In the genomic region with DNA sequence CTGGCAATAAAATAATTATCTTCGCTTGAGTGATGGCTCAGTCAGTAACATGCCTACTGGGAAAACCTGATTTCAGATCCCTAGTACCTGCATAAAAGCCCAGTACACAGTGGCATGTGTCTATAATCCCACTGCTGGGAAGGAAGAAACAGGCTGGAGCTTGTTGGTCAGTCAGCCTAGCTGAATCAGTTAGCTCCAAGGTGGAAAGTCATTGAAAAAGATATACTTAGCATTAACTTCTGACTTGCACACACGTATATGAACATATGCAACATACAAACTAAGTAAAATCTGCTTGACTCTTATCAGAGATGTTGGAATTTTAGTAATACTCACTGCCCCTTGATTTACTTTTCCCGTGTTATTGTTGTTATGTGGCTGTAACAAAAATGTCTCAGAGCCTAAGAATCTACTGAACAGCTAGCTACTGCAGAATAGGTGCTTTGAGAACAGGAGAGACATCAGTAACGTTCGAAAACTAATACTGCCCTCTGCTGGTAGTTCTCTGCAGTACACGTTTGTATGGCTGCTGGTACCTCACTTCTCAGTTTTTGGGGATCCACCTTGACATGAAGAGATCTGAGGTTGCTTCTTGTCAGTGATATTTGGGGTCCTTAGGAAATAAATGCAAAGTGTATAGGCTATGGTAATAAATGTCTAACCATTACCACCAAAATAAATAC, we compare ENCODE assay signal across 8 mouse cellular contexts. TPM values are rescaled to one million over a fixed set of nuclear protein-coding genes. Genes with fewer than 3 reads are reported as not detected.
DNase-seq lines count a peak whose midpoint lies in the region; ATAC-seq and TF ChIP-seq lines count a peak whose summit lies in the region.

No protein-coding gene starts in this region.

- H3K9ac ChIP-seq in forebrain, embryonic 11.5 days (ENCODE audit: low read length), result no peak overlapping the region
- no peak overlapping the region for H3K9ac ChIP-seq in midbrain, embryonic 15.5 days

- 32% methylated on average over 6 of the region's 6 CpGs for WGBS in forebrain, embryonic 11.5 days
- 32% methylated on average over 6 of the region's 6 CpGs for WGBS in midbrain, embryonic 15.5 days

- no peak for TF ChIP-seq POLR2A in testis, adult 2 months (IDR thresholded peaks at IDR 0.05; ENCODE audit: control insufficient read depth, low read depth, low read length)

- no peaks in the 10 kb centered on the region; the same call in 1 of the 2 replicates for H3K4me1 ChIP-seq in forebrain, embryonic 11.5 days (replicated peaks; ENCODE audit: control insufficient read depth, insufficient read depth, low read length)
- no peaks in the 10 kb centered on the region for H3K4me1 ChIP-seq in midbrain, embryonic 15.5 days
- H3K4me1 ChIP-seq in testis, adult 2 months (ENCODE audit: control insufficient read depth, insufficient read depth, low read length), result no peaks in the 10 kb centered on the region; the same call in 1 of the 2 replicates

- no peak overlapping the region for H3K27ac ChIP-seq in forebrain, embryonic 11.5 days (ENCODE audit: low read depth, low read length)
- no peak overlapping the region for H3K27ac ChIP-seq in midbrain, embryonic 15.5 days
- no peak overlapping the region for H3K27ac ChIP-seq in testis, adult 2 months (ENCODE audit: control insufficient read depth, insufficient read depth, low read depth, low read length)

- peak; percentile 34; the same call in 1 of the 2 replicates for TF ChIP-seq CTCF in testis, adult 2 months (IDR thresholded peaks at IDR 0.05; ENCODE audit: control insufficient read depth, insufficient read depth, insufficient replicate concordance, low read depth, low read length)

- no peak overlapping the region for H3K4me3 ChIP-seq in forebrain, embryonic 11.5 days (ENCODE audit: low read depth, low read length)
- no peak overlapping the region for H3K4me3 ChIP-seq in midbrain, embryonic 15.5 days
- H3K4me3 ChIP-seq in testis, adult 2 months (ENCODE audit: control insufficient read depth, low read depth, low read length), result no peak overlapping the region

- intact Hi-C loops in left cerebral cortex, postnatal 14 days (cut with DNase I), result loop anchor here (2.0 to 10.0 kb wide), 3 partner anchors 84 to 468 kb away; no protein-coding TSS in a partner anchor

- no peaks in the 10 kb centered on the region for H3K9me3 ChIP-seq in forebrain, embryonic 11.5 days (ENCODE audit: control insufficient read depth, low read length)
- H3K9me3 ChIP-seq in midbrain, embryonic 15.5 days, result no peaks in the 10 kb centered on the region

- no peak overlapping the region for H3K4me2 ChIP-seq in forebrain, embryonic 11.5 days (ENCODE audit: low read depth, low read length, severe bottlenecking)
- H3K4me2 ChIP-seq in midbrain, embryonic 15.5 days, result no peak overlapping the region

- H3K27me3 ChIP-seq in forebrain, embryonic 11.5 days (ENCODE audit: control insufficient read depth, insufficient read depth, low read length), result no peaks in the 10 kb centered on the region
- no peaks in the 10 kb centered on the region for H3K27me3 ChIP-seq in midbrain, embryonic 15.5 days (replicated peaks)
- H3K27me3 ChIP-seq in testis, adult 2 months (ENCODE audit: control insufficient read depth, insufficient read depth, low read length), result no peaks in the 10 kb centered on the region

- peak; percentile 63 for DNase-seq in ovary, postnatal 14 days (ENCODE audit: low spot score)
- no peak for DNase-seq in ovary, adult 18-20 months (ENCODE audit: low spot score)
- peak; percentile 45 for DNase-seq in c-Kit-positive CD71-negative TER-119-negative erythroid progenitor cells, embryonic 14.5 days (ENCODE audit: low read depth)
- peak; percentile 63 for DNase-seq in forebrain, embryonic 11.5 days (ENCODE audit: low spot score)
- DNase-seq in induced T-regulatory cell, adult 2 months (ENCODE audit: low read depth), result peak; percentile 82
- peak; percentile 80 to 88 for DNase-seq in left cerebral cortex, postnatal 14 days (ENCODE audit: low spot score in 2 of 2)

- H3K36me3 ChIP-seq in forebrain, embryonic 11.5 days (ENCODE audit: control insufficient read depth, insufficient read depth, low read length), result no peaks in the 10 kb centered on the region
- H3K36me3 ChIP-seq in midbrain, embryonic 15.5 days (replicated peaks), result no peaks in the 10 kb centered on the region
- H3K36me3 ChIP-seq in testis, adult 2 months (ENCODE audit: control insufficient read depth, insufficient read depth, low read length), result no peaks in the 10 kb centered on the region

- peak; percentile 51; the same call in 1 of the 2 replicates for ATAC-seq in forebrain, embryonic 11.5 days (replicated peaks; ENCODE audit: low FRiP score)
- ATAC-seq in midbrain, embryonic 15.5 days (replicated peaks), result peak; percentile 80; the same call in 1 of the 2 replicates

RNA-seq across cellular contexts. Expression of a gene that starts 16.0 kb away (rescaled TPM):
- 10.1 and 12.1 TPM in 2 replicates for polyA plus RNA-seq in forebrain, embryonic 11.5 days (2014; fragmentation: Nextera tagmentation; extraction: Ambion mirVana)
- total RNA-seq in left cerebral cortex, postnatal 14 days (2021), result 1 to 10 TPM; 3.5 to 5.4 TPM
- 1.8 and 2.0 TPM in 2 replicates for polyA plus RNA-seq in midbrain, embryonic 15.5 days (2015; fragmentation: Nextera tagmentation; extraction: Ambion mirVana)
- 0.84 and 1.8 TPM in 2 replicates for polyA plus RNA-seq in testis, adult 2 months (2012; rRNA removed)
